Mouse (Mus musculus) embryonic facial prominence, embryonic 11.5 days (tissue): ENCODE measurements around the gene Peg3. TPM values are rescaled to one million over a fixed set of nuclear protein-coding genes. Genes with fewer than 3 reads are reported as not detected.
A peak's percentile ranks its signal among the peaks of the same experiment; 100 is the strongest.
"Not testable (repeated sequence)": the region's sequence is repeated elsewhere in the genome, so short reads cannot be mapped to it uniquely, and the experiment has no call there.

Experiments used
- ATAC-seq: fragments of 200-750 bp; cut with Nextera tagmentation; replicated peaks from 2 replicates; pipeline ENCODE4 v1.8.0; 2017; ENCODE audit warnings: low read depth; ENCODE audit not compliant: insufficient number of reproducible peaks, low FRiP score, low TSS enrichment
- DNase-seq: peaks from one replicate; pipeline ENCODE4 v3.0.0-alpha.2; 2015; ENCODE audit warnings: low spot score
- H3K27ac ChIP-seq: fragments of 300-500 bp; sonication (generic); replicated peaks from 2 replicates; pipeline ENCODE4 v1.5.1; 2014; ENCODE audit warnings: mild to moderate bottlenecking, low read depth, low read length, control low read depth
- H3K27me3 ChIP-seq: fragments of 300-500 bp; sonication (generic); 2 replicates; pipeline ENCODE4 v1.6.1; 2014; ENCODE audit warnings: mild to moderate bottlenecking, low read length, moderate library complexity, mixed read lengths; ENCODE audit not compliant: control insufficient read depth, insufficient read depth
- H3K36me3 ChIP-seq: fragments of 300-500 bp; sonication (generic); replicated peaks from 2 replicates; pipeline ENCODE4 v1.6.1; 2014; ENCODE audit warnings: low read depth, mild to moderate bottlenecking, low read length, moderate library complexity, mixed read lengths; ENCODE audit not compliant: control insufficient read depth, insufficient read depth
- H3K4me1 ChIP-seq: fragments of 300-500 bp; sonication (generic); 2 replicates; pipeline ENCODE4 v1.6.1; 2014; ENCODE audit warnings: low read length, mixed read lengths; ENCODE audit not compliant: control insufficient read depth, insufficient read depth
- H3K4me2 ChIP-seq: fragments of 300-500 bp; sonication (generic); 2 replicates; pipeline ENCODE4 v1.6.1; 2014; ENCODE audit warnings: low read depth, mild to moderate bottlenecking, control low read depth, low read length, moderate library complexity
- H3K4me3 ChIP-seq: fragments of 300-500 bp; sonication (generic); 2 replicates; pipeline ENCODE4 v1.5.1; 2014; ENCODE audit warnings: low read depth, low read length, control low read depth
- H3K9ac ChIP-seq: fragments of 300-500 bp; sonication (generic); replicated peaks from 2 replicates; pipeline ENCODE4 v1.6.1; 2014; ENCODE audit warnings: mild to moderate bottlenecking, control low read depth, low read length
- H3K9me3 ChIP-seq: fragments of 300-500 bp; sonication (generic); replicated peaks from 2 replicates; pipeline ENCODE4 v1.6.1; 2016; ENCODE audit warnings: mild to moderate bottlenecking, low read length, inconsistent platforms, mixed read lengths; ENCODE audit not compliant: control insufficient read depth
- whole genome bisulfite sequencing: fragments of 180-500 bp; shearing (Covaris S2); extraction: QIAGEN DNeasy Blood & Tissue Kit; methylation state at CpG from one replicate; pipeline ENCODE4 v1.1.7; 2014; 5-methylcytosine and 5-hydroxymethylcytosine counted together
- polyA plus RNA-seq: library from polyadenylated mRNA; unstranded; fragments of >200 nt; fragmentation: Nextera tagmentation; extraction: Ambion mirVana; gene quantifications from 2 replicates; pipeline ENCODE4 v1.2.1, GENCODE M21; 2014

Peg3 gene
- 200 and 207 TPM in 2 replicates for polyA plus RNA-seq

GRCm38 (mm10) chr7:6730241-6730640, at the start of gene Peg3, which contains the start of gene Usp29:
Gene Peg3 (minus strand): TSS chr7:6730431.
Gene Usp29 (plus strand): TSS chr7:6730578.
- H3K4me1 ChIP-seq, result no peaks in the 10 kb centered on the region
- H3K27me3 ChIP-seq, result no peaks in the 10 kb centered on the region
- peaks cover 8% of the 10 kb centered on the region for H3K9me3 ChIP-seq
- H3K9ac ChIP-seq, result peak within 1 kb of the TSS; percentile 66
- H3K4me3 ChIP-seq, result peak within 1 kb of the TSS; percentile 46
- ATAC-seq (peak; percentile 54), DNase-seq (peak; percentile 93)
- 45% methylated on average over 24 of the region's 24 CpGs for WGBS
- peak within 1 kb of the TSS; percentile 82 for H3K27ac ChIP-seq
- H3K36me3 ChIP-seq, result no peaks in the 10 kb centered on the region
- peak within 1 kb of the TSS; percentile 56 for H3K4me2 ChIP-seq

- Histone ChIP-seq H3K9me3 (no peaks in the 10 kb centered on the region), H3K27ac (no peak overlapping the region), H3K4me2 (no peak overlapping the region), H3K27me3 (no peaks in the 10 kb centered on the region), H3K4me1 (no peaks in the 10 kb centered on the region), H3K9ac (no peak overlapping the region), H3K4me3 (no peak overlapping the region), H3K36me3 (no peaks in the 10 kb centered on the region)
- WGBS, result 77% methylated on average over 5 of the region's 5 CpGs
- ATAC-seq (no peak), DNase-seq (no peak)
Measured at GRCm38 (mm10) chr7:6779172-6779571, 48.9 kb upstream of the Peg3 start.

- peak; percentile 35 for DNase-seq
- no peak overlapping the region for H3K4me2 ChIP-seq
- H3K9me3 ChIP-seq, result no peaks in the 10 kb centered on the region
- no peak for ATAC-seq
- H3K27ac ChIP-seq, result no peak overlapping the region; the same call in 1 of the 2 replicates
- no peak overlapping the region for H3K9ac ChIP-seq
- H3K36me3 ChIP-seq, result no peaks in the 10 kb centered on the region
- no peaks in the 10 kb centered on the region for H3K27me3 ChIP-seq
- WGBS, result 43% methylated on average over 4 of the region's 4 CpGs
- H3K4me3 ChIP-seq, result no peak overlapping the region
- no peaks in the 10 kb centered on the region for H3K4me1 ChIP-seq
Measured at GRCm38 (mm10) chr7:6777689-6778088, 47.5 kb upstream of the Peg3 start.

GRCm38 (mm10) chr7:6777107-6777506, 46.9 kb upstream of the Peg3 start:
- 73% methylated on average over 2 of the region's 2 CpGs for WGBS
- Histone ChIP-seq H3K4me3 (no peak overlapping the region), H3K9ac (no peak overlapping the region), H3K36me3 (no peaks in the 10 kb centered on the region), H3K9me3 (no peaks in the 10 kb centered on the region), H3K4me1 (no peaks in the 10 kb centered on the region), H3K4me2 (no peak overlapping the region), H3K27ac (no peak overlapping the region; the same call in 1 of the 2 replicates), H3K27me3 (no peaks in the 10 kb centered on the region)
- no peak for DNase-seq
- ATAC-seq, result no peak

GRCm38 (mm10) chr7:6776314-6777059, 46.3 kb upstream of the Peg3 start:
- Histone ChIP-seq H3K9ac (no peak overlapping the region), H3K4me3 (no peak overlapping the region), H3K4me1 (no peaks in the 10 kb centered on the region), H3K27me3 (no peaks in the 10 kb centered on the region), H3K27ac (no peak overlapping the region), H3K9me3 (no peaks in the 10 kb centered on the region), H3K36me3 (no peaks in the 10 kb centered on the region), H3K4me2 (no peak overlapping the region)
- no peak for DNase-seq
- WGBS, result 77% methylated on average over 10 of the region's 10 CpGs
- no peak for ATAC-seq

- not testable (repeated sequence) for H3K4me3 ChIP-seq, H3K9ac ChIP-seq, H3K4me2 ChIP-seq, H3K27me3 ChIP-seq, H3K36me3 ChIP-seq, H3K9me3 ChIP-seq, H3K27ac ChIP-seq, ATAC-seq, DNase-seq, H3K4me1 ChIP-seq
- 67% methylated on average over 11 of the region's 11 CpGs for WGBS
Measured at GRCm38 (mm10) chr7:6773865-6774413, 43.7 kb upstream of the Peg3 start.

GRCm38 (mm10) chr7:6770286-6770685, 40.1 kb upstream of the Peg3 start:
- Histone ChIP-seq H3K4me3 (no peak overlapping the region), H3K4me1 (peaks cover 4% of the 10 kb centered on the region), H3K4me2 (no peak overlapping the region), H3K9ac (no peak overlapping the region), H3K27ac (peak overlapping the region; percentile 42), H3K9me3 (no peaks in the 10 kb centered on the region), H3K36me3 (no peaks in the 10 kb centered on the region), H3K27me3 (no peaks in the 10 kb centered on the region)
- WGBS, result 1% methylated on average over 8 of the region's 8 CpGs
- DNase-seq (peak; percentile 76), ATAC-seq (peak; percentile 79)

- ATAC-seq (peak; percentile 45), DNase-seq (peak; percentile 28)
- H3K4me2 ChIP-seq, result no peak overlapping the region
- 50% methylated on average over 5 of the region's 5 CpGs for WGBS
- H3K9me3 ChIP-seq, result no peaks in the 10 kb centered on the region
- no peak overlapping the region for H3K4me3 ChIP-seq
- peaks cover 3% of the 10 kb centered on the region for H3K4me1 ChIP-seq
- H3K36me3 ChIP-seq, result no peaks in the 10 kb centered on the region
- no peaks in the 10 kb centered on the region for H3K27me3 ChIP-seq
- no peak overlapping the region for H3K27ac ChIP-seq
- H3K9ac ChIP-seq, result no peak overlapping the region
Measured at GRCm38 (mm10) chr7:6765240-6765639, 35.0 kb upstream of the Peg3 start.
